Mouse (Mus musculus) CD8-positive naive resting alpha-beta T cell, adult 2 months (primary cell): ENCODE data around the gene Zfp827.

Experiments
- DNase-seq, 2 experiments: peaks; one replicate each; pipeline ENCODE4 v3.0.0; 2022; ENCODE audit warnings: low read depth in 2 of 2, low spot score in 2 of 2

The Zfp827 gene

DNA sequence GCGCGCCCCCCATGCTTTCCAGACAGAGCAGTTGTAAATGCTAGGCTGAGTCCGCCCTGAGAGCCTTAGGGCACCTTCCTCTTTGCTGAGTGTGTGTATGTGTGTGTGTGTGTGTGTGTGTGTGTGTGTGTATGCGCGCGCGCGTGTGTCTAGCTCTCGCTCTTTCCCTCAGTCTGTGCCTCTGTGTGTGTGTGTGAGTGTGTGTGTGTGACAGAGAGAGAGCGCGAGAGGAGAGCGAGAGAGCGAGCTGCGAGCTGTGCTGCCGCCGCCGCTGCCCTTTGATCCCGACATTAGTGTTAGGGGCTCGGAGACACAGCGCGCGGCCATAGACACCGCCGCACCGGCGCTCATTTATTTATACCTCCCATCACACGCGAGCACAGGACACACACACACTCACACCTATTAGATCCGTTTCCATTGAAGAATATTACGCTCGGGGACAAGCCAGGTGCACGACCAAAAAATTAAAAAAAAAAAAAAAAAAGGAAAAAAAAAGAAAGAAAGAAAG, at the start of gene Zfp827:
Gene Zfp827 (plus strand): TSS at position 461 of the 511 bp plus-strand sequence.
- DNase-seq = peak; percentile 81 to 82

DNA sequence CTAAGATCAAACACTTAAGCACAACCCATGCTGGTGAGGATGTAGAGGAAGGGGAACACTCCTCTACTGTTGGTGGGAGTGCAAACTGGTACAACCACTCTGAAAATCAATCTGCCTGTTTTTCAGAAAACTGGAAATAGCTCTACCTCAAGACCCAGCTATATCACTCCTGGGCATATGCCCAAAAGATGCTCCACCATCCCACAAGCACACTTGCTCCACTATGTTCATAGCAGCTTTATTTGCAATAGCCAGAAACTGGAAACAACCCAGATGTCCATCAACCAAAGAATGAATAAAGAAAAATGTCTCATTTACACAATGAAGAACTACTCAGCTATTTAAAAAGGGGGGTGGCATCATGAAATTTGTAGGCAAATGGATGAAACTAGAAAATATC, 23.9 kb upstream of the Zfp827 start:
- DNase-seq = no peak

DNA sequence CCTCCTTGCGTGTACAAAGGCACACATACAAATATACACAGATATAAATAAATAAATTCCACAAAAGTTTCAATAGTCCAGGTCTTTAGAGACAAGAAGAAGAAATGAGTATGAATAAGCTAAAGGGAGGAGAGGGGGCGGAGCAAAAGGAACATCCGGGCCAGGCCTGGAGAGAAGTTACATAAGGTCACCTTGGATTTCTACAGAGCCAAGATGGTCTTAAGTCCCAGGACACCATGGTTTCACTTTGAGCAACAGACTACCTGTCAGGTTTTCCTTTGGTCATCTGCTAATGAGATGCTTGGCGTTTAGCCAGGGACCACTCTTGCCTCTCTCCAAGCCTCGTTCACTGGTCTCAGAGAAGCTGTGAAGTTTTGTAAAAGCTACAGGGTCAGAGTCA, 13.2 kb upstream of the Zfp827 start:
- DNase-seq = no peak

DNA sequence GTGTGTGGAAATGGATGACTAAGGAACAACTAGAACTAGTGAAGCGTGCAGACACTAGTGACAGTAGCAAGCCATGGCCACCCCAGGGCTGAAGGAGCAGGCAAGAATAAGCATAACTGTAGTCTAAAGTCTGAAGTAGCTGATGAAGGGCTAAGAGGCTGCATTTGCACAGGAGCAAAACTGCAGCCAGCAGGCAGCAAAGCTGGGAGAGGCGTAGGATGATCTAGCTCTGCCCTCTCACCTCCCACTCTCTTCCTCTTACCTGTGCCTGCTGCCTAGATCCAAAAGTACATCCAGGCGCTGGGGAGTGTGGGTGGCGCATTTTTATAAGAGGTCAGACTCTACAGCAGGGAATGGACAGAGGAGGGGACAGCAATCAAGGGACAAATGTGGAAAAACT, 12.2 kb upstream of the Zfp827 start:
- no peak for DNase-seq

DNA sequence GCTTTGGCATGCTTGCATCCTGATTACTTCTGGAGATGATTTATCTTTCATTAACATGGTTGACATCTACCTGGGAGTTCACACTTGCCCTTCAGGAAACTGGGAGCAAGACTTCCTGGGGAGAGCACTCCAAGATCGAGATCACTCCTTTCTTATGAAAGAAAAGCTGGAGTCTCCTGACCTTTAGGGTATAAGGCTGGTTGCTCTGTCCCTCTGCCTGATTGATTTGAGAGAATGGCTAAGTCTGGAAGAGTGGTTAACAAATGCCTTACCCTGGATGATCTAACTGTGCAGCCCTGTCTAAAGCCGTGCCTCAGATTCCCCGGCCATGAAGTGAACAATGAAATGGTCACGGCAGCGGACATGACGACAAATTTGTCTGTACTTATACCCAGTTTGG, 11.7 kb upstream of the Zfp827 start:
- DNase-seq = no peak

DNA sequence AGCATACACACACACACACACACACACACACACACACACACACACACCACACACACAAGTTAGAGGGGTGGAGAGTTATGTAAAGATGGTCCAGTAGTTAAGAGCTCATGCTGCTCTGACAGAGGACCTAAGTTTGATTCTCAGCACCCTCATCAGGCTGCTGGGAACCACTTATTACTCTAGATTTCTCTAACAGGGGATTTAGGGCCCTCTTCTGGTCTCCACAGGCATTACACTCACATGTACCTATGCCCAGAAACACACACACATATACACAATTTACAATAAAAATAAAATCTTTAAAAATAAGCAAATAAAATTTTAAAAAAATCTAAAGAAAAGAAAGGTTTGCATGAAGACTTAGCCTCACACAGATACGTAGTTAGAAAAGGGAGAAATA, 4.3 kb upstream of the Zfp827 start:
- DNase-seq = no peak

DNA sequence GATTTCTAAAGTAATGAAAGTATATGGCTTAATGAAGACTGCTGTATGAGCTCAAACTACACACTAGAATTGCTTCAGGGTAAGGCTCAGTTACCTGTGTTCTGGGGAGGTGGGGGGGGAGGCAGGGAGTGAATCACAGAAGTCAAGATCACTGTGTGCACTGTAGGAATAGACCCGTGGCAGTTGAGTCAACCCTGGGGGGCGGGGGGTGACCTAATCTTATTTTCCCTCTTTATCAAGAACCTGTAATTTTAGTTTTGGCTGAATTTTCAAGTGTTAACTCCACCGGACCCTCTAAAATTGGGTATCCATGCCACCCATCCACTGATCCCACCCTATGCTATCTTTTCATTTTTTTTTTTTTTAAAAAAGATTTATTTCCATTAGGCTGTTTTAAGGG, 918 bp upstream of the Zfp827 start:
- DNase-seq = no peak

DNA sequence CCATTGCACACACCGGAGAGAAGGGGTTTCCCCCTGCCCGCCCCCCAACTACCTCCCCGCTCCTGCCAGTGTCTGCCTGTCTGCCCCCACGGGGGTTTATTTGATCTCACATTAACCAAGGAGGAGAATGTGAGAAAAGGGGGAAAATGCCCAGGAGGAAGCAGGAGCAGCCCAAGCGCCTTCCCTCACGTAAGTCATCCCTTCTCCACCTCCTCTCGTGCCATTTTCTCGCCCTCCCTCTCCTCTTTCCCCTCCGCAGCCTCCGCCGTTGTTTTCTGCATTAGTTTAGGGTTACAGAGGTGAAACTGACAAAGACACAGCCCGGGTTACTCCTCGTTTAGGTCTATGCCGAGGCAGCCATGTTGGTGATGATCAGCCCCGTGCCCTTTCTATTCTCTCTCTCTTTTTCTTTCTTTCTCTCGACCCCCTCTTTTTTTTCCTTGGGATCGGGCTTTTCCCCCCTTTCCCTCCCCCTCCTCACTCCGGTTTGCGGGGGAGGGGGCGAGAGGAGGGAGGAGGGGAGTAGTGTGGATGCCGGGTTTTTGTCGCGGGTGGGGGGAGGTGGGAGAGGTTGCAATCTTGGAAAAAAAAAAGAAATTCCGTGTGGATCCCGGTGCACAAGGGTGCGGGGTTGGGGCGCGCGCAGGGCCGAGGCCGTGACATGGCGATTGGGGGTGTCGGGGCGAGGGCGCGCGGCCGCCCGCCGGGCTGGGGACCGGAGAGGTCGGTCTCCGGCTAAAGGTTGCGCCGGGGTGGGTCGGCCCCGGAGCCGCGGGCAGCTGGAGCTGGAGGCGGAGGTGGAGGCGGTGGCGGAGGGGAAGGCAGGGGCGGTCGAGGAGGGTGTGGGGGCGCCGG, 531 bp downstream of the Zfp827 start:
- DNase-seq = peak; percentile 46 to 61

DNA sequence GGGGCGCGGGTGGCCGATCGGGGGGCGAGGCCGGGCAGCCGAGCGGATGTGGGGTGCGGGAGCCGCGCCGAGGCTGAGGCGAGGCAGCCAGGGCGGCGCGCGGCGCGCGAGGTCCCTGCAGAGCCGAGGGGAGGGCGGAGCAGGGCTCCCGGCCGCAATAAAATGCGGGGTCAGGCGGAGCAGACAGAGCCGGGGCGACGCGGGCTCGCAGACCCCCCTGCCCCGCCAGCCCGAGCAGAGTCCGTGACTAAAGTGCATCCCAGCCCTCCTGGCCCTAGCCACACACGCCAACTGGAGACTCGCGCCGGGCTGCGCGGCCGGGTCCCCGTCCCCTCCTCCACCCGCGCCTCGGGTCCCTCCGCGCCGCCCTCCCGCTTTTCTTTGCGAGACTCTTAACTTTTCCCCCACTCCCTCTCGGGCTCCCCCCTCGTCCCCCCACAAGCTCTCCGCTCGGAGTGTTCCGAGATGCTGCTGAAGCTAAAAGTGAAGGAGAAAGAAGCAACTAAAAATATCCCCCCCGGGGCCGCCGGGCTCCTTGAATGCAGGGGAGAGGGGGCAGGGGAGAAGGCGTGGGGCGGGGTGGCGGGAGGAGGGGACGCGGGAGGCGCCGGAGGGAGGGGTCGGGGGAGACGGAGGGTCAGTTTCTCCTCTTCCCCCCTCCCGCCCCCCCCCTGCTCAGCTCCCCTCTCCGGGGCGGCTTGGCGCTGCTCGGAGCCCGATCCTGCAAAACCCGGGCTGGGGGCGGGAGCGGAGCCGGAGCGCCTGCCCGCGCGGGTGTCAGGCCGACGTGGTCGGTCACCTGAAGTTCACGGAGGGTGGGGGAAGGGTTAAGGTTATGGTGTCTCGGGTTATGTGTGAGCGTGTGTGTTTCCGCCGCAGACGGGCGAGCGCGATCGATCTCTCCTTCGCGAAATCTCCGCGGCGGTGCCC, 1.4 kb downstream of the Zfp827 start:
- DNase-seq = peak; percentile 48 to 53

DNA sequence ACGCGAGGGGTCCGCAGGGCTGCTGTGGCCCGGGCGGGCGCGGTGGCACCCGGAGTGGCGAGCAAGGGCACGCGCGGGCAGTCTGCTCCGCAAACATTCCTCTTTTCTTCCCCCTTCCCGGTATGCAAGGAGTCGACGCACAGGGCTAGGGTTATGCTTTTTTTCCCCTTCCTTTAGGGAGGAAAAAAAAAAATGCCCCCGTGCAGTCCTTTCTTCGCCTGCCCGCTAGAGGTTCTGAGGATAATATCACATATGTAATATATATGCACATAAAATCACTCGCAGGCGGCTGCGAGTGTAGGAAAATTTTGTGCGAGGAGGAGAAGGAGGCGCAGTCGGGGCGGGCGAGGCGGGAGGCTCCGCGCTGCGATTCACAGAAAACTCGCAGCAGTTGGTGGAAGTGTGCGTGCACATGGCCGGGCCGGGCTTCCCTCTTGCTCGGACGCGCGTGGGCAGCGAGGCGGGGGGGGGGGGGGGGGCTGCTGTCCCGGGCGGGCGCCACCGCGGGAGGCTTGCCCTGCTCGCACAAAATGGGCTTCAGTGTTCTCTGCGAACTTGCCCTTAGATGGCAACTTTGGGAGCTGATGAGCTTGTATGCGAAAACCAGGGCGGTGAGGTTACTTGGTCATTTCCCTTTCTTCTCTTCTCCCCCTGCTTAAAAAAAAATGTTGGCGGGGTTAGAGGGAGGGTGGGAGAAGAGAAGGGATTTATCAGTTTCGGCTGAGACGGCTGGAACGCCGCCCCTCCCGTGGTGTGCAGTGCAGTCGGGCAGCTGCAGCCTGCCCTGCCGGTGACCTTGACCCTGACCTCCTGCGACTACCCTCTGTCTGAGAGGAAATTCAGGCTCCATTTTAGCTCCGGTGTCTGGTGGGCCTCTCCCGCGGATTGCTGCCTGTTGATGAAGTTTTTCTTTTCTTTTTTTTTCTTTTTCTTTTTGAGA, 2.4 kb downstream of the Zfp827 start:
- DNase-seq = peak; percentile 39 to 40

DNA sequence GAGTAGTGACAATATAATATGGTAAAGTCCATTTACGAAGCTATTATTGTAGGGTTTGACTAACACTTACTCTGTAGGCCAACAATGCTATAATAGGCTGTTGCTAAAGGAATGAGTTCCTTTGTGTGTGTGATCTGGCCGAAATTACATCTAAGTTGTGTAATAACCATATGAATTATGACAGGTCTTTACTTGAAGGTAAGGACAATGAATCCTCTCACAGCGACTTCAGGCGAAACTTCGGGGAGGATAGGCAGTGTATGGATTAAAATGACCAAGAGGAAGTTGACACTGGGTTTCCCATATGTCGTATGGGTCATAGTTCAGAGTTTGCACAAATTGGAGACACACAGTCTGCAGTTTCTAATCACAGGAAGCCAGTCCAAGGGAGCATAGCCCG, 9.3 kb downstream of the Zfp827 start:
- no peak for DNase-seq

DNA sequence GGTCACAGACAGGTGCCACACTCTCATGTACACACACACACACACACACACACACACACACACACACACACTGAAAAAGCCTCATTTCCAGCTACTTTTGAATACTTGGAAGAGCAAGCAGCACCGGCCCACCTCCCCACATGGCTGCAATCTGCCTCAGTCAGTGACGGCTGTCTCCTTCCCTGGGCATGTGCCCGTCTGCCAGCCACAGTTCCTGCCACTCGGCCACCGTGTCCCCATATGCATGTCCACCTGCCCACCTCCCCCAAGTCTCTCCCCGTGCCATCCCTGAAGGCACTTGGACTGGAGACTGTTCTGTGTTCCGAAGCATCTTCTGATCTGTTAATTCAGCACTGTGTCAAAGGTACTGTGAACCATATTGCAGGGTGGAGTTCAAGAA, 9.8 kb downstream of the Zfp827 start:
- DNase-seq = no peak

DNA sequence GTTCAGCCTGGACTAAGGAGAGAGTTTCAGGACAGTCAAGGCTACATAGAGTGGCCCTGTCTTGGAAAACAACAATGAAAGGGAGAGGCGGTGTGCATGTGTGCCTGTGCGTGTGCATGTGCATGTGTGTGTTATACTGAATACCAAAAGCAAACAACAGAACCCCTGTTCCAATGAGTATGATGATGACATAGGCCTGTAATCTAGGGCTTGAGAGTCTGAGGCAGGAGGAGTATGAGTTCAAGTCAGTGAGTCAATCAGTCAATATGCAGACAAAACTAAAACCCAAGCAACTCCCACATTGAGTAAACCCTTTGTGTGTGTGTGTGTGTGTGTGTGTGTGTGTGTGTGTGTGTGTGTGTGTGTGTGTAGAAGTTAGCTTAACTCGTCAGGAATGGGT, 13.2 kb downstream of the Zfp827 start:
- no peak for DNase-seq

DNA sequence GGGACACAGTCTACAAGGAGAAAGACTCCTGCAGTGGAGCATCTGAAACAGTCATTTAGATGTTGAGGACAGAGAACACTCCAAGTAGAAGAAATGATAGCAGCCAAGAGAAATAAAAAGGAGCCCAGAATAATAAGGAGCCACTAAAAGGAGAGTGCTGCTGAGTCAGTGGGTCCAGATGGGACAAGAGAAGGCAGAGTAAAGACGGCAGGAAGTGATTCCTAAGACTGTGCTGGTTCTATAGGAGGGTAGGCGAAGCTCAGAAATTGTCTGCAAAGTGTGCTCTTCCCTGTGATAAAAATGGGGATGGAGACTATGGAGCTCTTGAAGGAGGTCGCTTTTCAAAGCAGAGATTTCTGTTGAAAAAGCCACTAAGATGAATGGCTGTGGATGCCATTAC, 14.0 kb downstream of the Zfp827 start:
- no peak for DNase-seq

DNA sequence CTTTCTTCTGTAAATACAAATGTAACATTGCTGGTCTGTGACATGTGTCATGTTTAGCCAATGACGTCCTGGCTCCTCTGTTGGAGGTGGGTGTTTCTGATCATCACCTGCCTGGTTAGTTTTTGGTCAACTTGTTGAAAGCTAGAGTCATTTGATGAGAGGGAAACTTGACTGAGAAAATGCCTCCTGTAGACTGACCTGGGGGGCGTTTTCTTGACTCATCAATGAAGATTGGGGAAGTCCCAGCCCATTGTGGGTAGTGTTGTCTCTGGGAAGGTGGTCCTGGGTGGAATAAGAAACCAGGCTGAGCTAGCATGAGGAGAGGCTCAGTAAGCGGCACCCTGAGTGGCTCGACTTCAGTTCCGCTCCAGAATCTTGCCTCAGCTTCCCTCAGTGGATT, 16.4 kb downstream of the Zfp827 start:
- no peak for DNase-seq

DNA sequence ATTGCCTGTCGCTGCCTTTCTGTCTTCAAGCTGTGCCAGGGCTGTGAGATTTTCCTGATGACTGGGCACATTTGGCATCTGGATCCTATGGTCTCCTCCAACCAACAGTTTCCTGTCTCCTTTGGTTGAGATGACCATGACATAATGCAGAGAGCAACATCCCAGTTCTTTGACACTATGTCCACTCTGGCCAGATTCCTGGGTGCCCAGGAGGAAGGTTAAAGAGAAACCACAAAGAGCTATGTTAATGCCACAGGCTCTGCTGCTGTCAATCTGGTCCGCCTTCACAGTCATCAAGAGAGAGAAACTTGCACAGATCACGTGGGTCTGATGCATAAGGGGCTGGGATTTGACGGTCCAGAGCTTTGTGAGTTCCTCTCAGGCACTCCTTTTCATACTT, 18.4 kb downstream of the Zfp827 start:
- DNase-seq = no peak

DNA sequence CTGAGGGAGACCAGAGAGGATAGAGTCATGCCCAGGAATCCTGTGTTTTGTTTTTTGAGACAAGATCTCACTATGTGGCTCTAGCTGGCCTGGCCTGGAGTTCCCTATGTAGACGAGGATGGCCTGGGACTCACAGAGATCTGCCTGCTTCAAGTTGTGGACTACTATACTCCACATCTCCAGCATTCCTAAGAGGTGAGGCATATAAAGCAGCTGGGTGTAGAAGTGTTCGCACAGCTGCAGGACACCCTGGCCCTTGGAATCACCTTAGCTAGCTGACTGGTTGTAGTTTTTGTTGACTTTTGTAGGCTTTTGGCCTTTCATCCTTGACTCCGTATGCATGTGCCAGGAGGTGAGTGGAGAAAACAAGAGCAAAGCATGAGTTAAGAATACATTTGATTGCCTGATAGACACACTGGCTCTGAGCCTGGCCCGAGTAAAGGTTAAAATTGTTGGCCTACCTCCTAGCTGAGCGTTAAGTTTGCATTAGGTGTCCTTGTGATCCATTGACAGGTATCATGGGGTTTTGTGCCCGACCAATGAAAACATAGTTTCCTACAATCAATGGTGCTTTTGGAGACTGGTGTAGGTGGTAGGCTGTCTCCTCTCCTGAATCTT, 20.3 kb downstream of the Zfp827 start:
- DNase-seq = no peak

DNA sequence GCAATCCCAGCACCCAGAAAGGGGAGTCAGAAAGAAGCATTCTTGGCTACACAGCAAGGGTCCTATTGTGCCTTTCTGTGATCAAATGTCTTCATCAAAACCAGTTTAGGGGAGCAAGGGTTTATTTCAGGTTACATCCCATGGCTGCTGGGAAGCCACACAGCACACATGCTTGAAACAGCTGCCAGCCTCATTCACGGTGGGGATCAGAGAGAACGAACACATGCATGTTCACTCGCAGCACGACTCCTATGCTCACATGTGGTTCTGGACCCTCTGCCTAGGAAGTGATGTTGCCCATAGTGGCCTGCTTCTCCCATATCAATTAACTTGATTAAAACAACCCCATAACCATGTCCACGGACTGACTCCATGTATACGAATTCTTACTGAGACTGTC, 26.0 kb downstream of the Zfp827 start:
- DNase-seq = no peak

DNA sequence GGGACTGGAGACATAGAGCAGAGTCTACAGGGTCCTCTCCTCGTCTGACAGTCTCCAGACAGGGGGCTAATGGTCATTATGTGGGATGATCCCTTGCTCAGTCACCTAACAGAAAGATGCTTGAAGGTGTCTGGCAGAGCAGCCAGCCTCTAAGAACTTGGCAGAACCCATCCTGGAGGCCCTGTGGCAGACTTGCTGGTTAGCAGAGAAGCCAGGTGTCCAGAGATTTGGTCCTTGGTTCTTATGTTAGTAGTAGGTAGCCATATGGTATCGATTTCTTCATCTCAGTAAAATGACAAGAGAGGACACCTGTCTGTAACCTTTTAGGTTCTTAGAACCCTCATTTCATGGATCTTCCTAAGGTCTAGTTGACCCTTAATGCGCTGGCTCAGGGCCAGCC, 28.9 kb downstream of the Zfp827 start:
- DNase-seq = no peak

DNA sequence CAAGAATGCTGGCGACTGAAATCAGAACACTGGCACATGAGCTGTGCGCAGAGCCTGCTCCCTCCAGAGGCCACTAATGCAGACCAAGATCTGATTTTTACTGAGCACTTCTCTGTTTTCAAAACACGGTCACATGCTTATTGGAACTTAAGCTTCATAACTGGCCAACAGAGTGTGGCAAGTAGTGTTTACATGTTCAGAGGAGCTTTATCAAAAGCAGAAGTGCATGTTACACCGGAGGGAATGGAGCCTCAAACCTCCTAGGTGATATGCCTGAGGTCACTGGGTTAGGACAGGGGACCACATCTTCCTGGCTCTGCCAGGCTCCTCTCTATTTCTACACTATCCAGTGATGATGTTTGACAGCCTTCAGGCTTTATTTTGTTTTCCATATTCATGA, 31.1 kb downstream of the Zfp827 start:
- no peak for DNase-seq
